12 mouse cellular contexts compared by ENCODE assay signal in the genomic region with DNA sequence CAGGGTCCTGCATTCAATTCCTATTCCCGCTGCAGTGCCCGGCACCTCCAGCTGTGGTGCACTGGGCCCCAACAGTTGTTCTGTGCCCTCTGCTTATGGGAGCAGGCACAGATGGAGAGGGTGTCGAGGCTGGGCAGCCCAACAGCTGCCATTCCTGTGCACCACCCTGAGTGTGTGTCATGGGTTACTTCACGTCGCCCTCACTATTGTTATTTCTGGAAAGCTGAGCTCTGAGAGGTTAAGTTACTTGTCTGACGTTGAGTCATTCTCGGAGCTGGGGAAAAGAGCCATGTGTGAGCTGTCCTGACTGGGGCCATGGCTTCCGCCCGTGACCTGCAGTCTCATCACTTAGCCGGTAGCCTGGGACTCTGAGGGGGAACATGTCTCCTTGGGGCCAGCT. TPM values are rescaled to one million over a fixed set of nuclear protein-coding genes. Genes with fewer than 3 reads are reported as not detected.
DNase-seq lines count a peak whose midpoint lies in the region; ATAC-seq and TF ChIP-seq lines count a peak whose summit lies in the region.
"Had no signal": no experiment of that assay in that cellular context is flagged by ENCODE, and none has a peak within 500 bp of the region (broad histone marks: within the 10 kb centered on the region; RNA-seq: fewer than 3 reads in every experiment).

No protein-coding gene starts in this region.

- TF ChIP-seq CTCF in midbrain, postnatal 0 days (IDR thresholded peaks at IDR 0.05), result no peak

- H3K9me3 ChIP-seq in heart, embryonic 10.5 days, result no peaks in the 10 kb centered on the region
- H3K9me3 ChIP-seq in heart, embryonic 13.5 days, result no peaks in the 10 kb centered on the region
- no peaks in the 10 kb centered on the region for H3K9me3 ChIP-seq in lung, embryonic 16.5 days (ENCODE audit: control insufficient read depth, low read length)
- no peaks in the 10 kb centered on the region for H3K9me3 ChIP-seq in midbrain, postnatal 0 days (ENCODE audit: low read length)
- H3K9me3 ChIP-seq: neural tube, embryonic 12.5 days had no signal

- peaks cover 19% of the 10 kb centered on the region for H3K27me3 ChIP-seq in heart, embryonic 10.5 days (ENCODE audit: insufficient read depth, poor library complexity, severe bottlenecking)
- peaks cover 6% of the 10 kb centered on the region; the same call in 1 of the 2 replicates for H3K27me3 ChIP-seq in heart, embryonic 13.5 days (replicated peaks)
- H3K27me3 ChIP-seq in lung, embryonic 16.5 days (ENCODE audit: control insufficient read depth, insufficient read depth, low read depth, low read length), result no peaks in the 10 kb centered on the region
- H3K27me3 ChIP-seq in midbrain, postnatal 0 days (ENCODE audit: insufficient read depth, low read length), result no peaks in the 10 kb centered on the region
- H3K27me3 ChIP-seq: neural tube, embryonic 12.5 days had no signal

- peak; percentile 49 to 57 for DNase-seq in heart, adult 18-20 months
- DNase-seq in heart, embryonic 10.5 days (ENCODE audit: low spot score), result no peak
- DNase-seq in NIH3T3 (ENCODE audit: low read depth), result peak; percentile 67
- no peak for DNase-seq in cerebellum, postnatal 36 days
- no peak for DNase-seq in frontal cortex, postnatal 25 days (ENCODE audit: low spot score in 2 of 2)
- no peak for DNase-seq in midbrain, postnatal 0 days (ENCODE audit: low spot score)
- DNase-seq: gastrocnemius, postnatal 10 days had no signal

- H3K4me3 ChIP-seq in heart, embryonic 10.5 days, result no peak overlapping the region
- H3K4me3 ChIP-seq in heart, embryonic 13.5 days, result no peak overlapping the region
- no peak overlapping the region for H3K4me3 ChIP-seq in lung, embryonic 16.5 days (ENCODE audit: low read length)
- no peak overlapping the region for H3K4me3 ChIP-seq in midbrain, postnatal 0 days (ENCODE audit: low read depth, low read length)
- H3K4me3 ChIP-seq: neural tube, embryonic 12.5 days had no signal

- H3K4me1 ChIP-seq in heart, embryonic 10.5 days, result peaks cover 26% of the 10 kb centered on the region
- peaks cover 30% of the 10 kb centered on the region for H3K4me1 ChIP-seq in heart, embryonic 13.5 days
- peaks cover 22% of the 10 kb centered on the region for H3K4me1 ChIP-seq in lung, embryonic 16.5 days (replicated peaks; ENCODE audit: control insufficient read depth, insufficient read depth, low read length)
- H3K4me1 ChIP-seq in midbrain, postnatal 0 days (ENCODE audit: insufficient read depth, low read length), result no peaks in the 10 kb centered on the region
- H3K4me1 ChIP-seq: neural tube, embryonic 12.5 days had no signal

- no peak overlapping the region; the same call in 1 of the 2 replicates for H3K27ac ChIP-seq in heart, embryonic 10.5 days
- H3K27ac ChIP-seq in heart, embryonic 13.5 days (replicated peaks), result peak overlapping the region; percentile 96
- H3K27ac ChIP-seq in lung, embryonic 16.5 days (ENCODE audit: low read length), result peak overlapping the region; percentile 97
- no peak overlapping the region for H3K27ac ChIP-seq in midbrain, postnatal 0 days (ENCODE audit: low read depth, low read length)
- H3K27ac ChIP-seq: liver, embryonic 14.5 days; neural tube, embryonic 12.5 days had no signal

- H3K4me2 ChIP-seq in heart, embryonic 13.5 days, result no peak overlapping the region
- H3K4me2 ChIP-seq in lung, embryonic 16.5 days (ENCODE audit: low read depth, low read length), result no peak overlapping the region
- H3K4me2 ChIP-seq in midbrain, postnatal 0 days (ENCODE audit: low read depth, low read length, poor library complexity, severe bottlenecking), result no peak overlapping the region
- H3K4me2 ChIP-seq: neural tube, embryonic 12.5 days had no signal

- ATAC-seq in heart, embryonic 13.5 days (ENCODE audit: extremely low read depth, insufficient number of reproducible peaks, low FRiP score, low TSS enrichment), result peak; percentile 20; the same call in 1 of the 2 replicates
- no peak for ATAC-seq in lung, embryonic 16.5 days (ENCODE audit: low read depth)
- ATAC-seq in midbrain, postnatal 0 days (ENCODE audit: low FRiP score), result no peak

- WGBS in heart, embryonic 10.5 days, result 62% methylated on average over 10 of the region's 10 CpGs
- 40% methylated on average over 10 of the region's 10 CpGs for WGBS in heart, embryonic 13.5 days
- 40% methylated on average over 10 of the region's 10 CpGs for WGBS in lung, embryonic 16.5 days
- 63% methylated on average over 10 of the region's 10 CpGs for WGBS in midbrain, postnatal 0 days

- no peak overlapping the region for H3K9ac ChIP-seq in heart, embryonic 13.5 days
- no peak overlapping the region for H3K9ac ChIP-seq in lung, embryonic 16.5 days (ENCODE audit: low read length)
- H3K9ac ChIP-seq in midbrain, postnatal 0 days (replicated peaks; ENCODE audit: low read length, poor library complexity, severe bottlenecking), result no peak overlapping the region
- H3K9ac ChIP-seq: liver, embryonic 14.5 days; neural tube, embryonic 12.5 days had no signal

- no peaks in the 10 kb centered on the region for H3K36me3 ChIP-seq in heart, embryonic 10.5 days
- no peaks in the 10 kb centered on the region for H3K36me3 ChIP-seq in heart, embryonic 13.5 days
- H3K36me3 ChIP-seq in lung, embryonic 16.5 days (ENCODE audit: control insufficient read depth, insufficient read depth, low read length), result no peaks in the 10 kb centered on the region
- H3K36me3 ChIP-seq in midbrain, postnatal 0 days (ENCODE audit: insufficient read depth, low read length), result no peaks in the 10 kb centered on the region
- H3K36me3 ChIP-seq: neural tube, embryonic 12.5 days had no signal

RNA-seq across cellular contexts. Expression of a gene that starts 17.2 kb away (rescaled TPM):
- total RNA-seq in heart, adult 18-20 months (2021), result 1 to 10 TPM; 1.2 to 2.3 TPM
- 0.04 and 0.18 TPM in 2 replicates for polyA plus RNA-seq in heart, embryonic 10.5 days (2016; fragmentation: Nextera tagmentation; extraction: Ambion mirVana)
- 0.23 and 0.32 TPM in 2 replicates for polyA plus RNA-seq in heart, embryonic 13.5 days (2015; fragmentation: Nextera tagmentation; extraction: Ambion mirVana)
- 0.44 and 0.68 TPM in 2 replicates for polyA plus RNA-seq in lung, embryonic 16.5 days (2015; fragmentation: Nextera tagmentation; extraction: Ambion mirVana)
- total RNA-seq in midbrain, postnatal 0 days (2014; rRNA removed), result 23.0 and 27.7 TPM in 2 replicates
- 6.9 and 8.0 TPM in 2 replicates for polyA plus RNA-seq in midbrain, postnatal 0 days (2015; fragmentation: Nextera tagmentation; extraction: Ambion mirVana)
- total RNA-seq: CH12.LX had no signal

Comparison
In these comparisons a context has a peak if more than half of its experiments do, and no peak if none do; other contexts are left out.
1. DNase-seq: peak in heart, adult 18-20 months (2 of 2) and NIH3T3 (single experiment); none in heart, embryonic 10.5 days (single experiment), cerebellum, postnatal 36 days (0 of 2), frontal cortex, postnatal 25 days (0 of 2) and midbrain, postnatal 0 days (single experiment).
2. H3K27ac ChIP-seq: peak in heart, embryonic 13.5 days (single experiment) and lung, embryonic 16.5 days (single experiment); none in heart, embryonic 10.5 days (single experiment) and midbrain, postnatal 0 days (single experiment).